Comparison of ENCODE assay signal across 19 mouse cellular contexts in the genomic region with DNA sequence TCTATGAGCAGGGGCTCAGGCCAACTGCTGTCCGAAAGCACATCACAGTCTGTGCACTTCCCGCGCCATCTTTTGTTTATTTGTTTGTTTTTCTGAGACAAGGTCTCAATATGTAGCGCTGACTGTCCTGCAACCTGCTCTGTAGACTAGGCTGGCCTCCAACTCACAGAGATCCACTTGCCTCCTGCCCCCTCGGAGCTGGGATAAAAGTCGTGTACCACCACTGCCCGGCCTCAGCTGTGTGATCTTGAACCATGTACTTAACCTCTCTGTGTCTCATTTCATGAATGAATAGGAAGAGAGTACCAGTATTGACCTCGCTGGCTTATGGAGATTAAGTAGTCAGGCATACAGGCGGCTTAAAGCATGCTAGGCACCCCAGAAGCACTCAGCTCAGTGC. TPM values are rescaled to one million over a fixed set of nuclear protein-coding genes. Genes with fewer than 3 reads are reported as not detected.
DNase-seq lines count a peak whose midpoint lies in the region; ATAC-seq and TF ChIP-seq lines count a peak whose summit lies in the region.
"Had no signal": no experiment of that assay in that cellular context is flagged by ENCODE, and none has a peak within 500 bp of the region (broad histone marks: within the 10 kb centered on the region; RNA-seq: fewer than 3 reads in every experiment).

No protein-coding gene starts in this region.

- no peak overlapping the region for H3K9ac ChIP-seq in heart, embryonic 12.5 days
- no peak overlapping the region for H3K9ac ChIP-seq in kidney, postnatal 0 days (ENCODE audit: low read depth, low read length)
- H3K9ac ChIP-seq: embryonic facial prominence, embryonic 12.5 days; stomach, embryonic 15.5 days had no signal

- TF ChIP-seq CTCF in kidney, postnatal 0 days (IDR thresholded peaks at IDR 0.05; ENCODE audit: low read depth) = no peak
- TF ChIP-seq CTCF in spleen, adult 2 months (IDR thresholded peaks at IDR 0.05; ENCODE audit: extremely low read depth, insufficient read depth, insufficient read length, insufficient replicate concordance) = no peak

- no peaks in the 10 kb centered on the region for H3K27me3 ChIP-seq in heart, embryonic 12.5 days (replicated peaks)
- H3K27me3 ChIP-seq in kidney, postnatal 0 days (ENCODE audit: insufficient read depth, low read length) = no peaks in the 10 kb centered on the region
- H3K27me3 ChIP-seq in spleen, adult 2 months (ENCODE audit: control insufficient read depth, insufficient read depth, low read length) = no peaks in the 10 kb centered on the region
- H3K27me3 ChIP-seq: embryonic facial prominence, embryonic 12.5 days; hindbrain, embryonic 12.5 days; limb, embryonic 12.5 days; Patski; stomach, embryonic 15.5 days had no signal

- TF ChIP-seq POLR2A in spleen, adult 2 months (IDR thresholded peaks at IDR 0.05; ENCODE audit: low read depth, low read length) = no peak

- DNase-seq in heart, postnatal 14 days = no peak
- DNase-seq in kidney, postnatal 0 days (ENCODE audit: low spot score) = no peak
- no peak for DNase-seq in kidney, postnatal 4 days
- no peak for DNase-seq in spleen, adult 2 months (ENCODE audit: low read depth in 1 of 2, low spot score in 2 of 2)
- no peak for DNase-seq in spleen, adult 18-20 months
- DNase-seq in naive thymus-derived CD4-positive, alpha-beta T cell, adult 2 months (ENCODE audit: low read depth) = peak; percentile 21
- no peak for DNase-seq in spleen, adult 12 weeks (ENCODE audit: low spot score)
- DNase-seq: gastrocnemius, postnatal 10 days; kidney, postnatal 25 days; layer of hippocampus, postnatal 36 days; right cerebral cortex, postnatal 25 days had no signal

- H3K27ac ChIP-seq in heart, embryonic 12.5 days (ENCODE audit: poor library complexity, severe bottlenecking) = peak overlapping the region; percentile 20
- peak overlapping the region; percentile 81 for H3K27ac ChIP-seq in kidney, postnatal 0 days
- peak overlapping the region; percentile 97 for H3K27ac ChIP-seq in spleen, adult 2 months (ENCODE audit: insufficient read depth, low read length)
- H3K27ac ChIP-seq: embryonic facial prominence, embryonic 12.5 days; limb, embryonic 12.5 days; stomach, embryonic 15.5 days had no signal

- intact Hi-C loops in heart, postnatal 14 days (cut with DNase I) = no loop called here

- H3K4me3 ChIP-seq in heart, embryonic 12.5 days = no peak overlapping the region
- no peak overlapping the region for H3K4me3 ChIP-seq in kidney, postnatal 0 days (replicated peaks; ENCODE audit: low read depth, low read length)
- H3K4me3 ChIP-seq in spleen, adult 2 months (ENCODE audit: extremely low read depth, insufficient read depth, insufficient read length) = no peak overlapping the region
- H3K4me3 ChIP-seq: embryonic facial prominence, embryonic 12.5 days; hindbrain, embryonic 12.5 days; limb, embryonic 12.5 days; myocyte; stomach, embryonic 15.5 days had no signal

- 87% methylated on average over 9 of the region's 9 CpGs for WGBS in heart, embryonic 12.5 days
- 68% methylated on average over 9 of the region's 9 CpGs for WGBS in kidney, postnatal 0 days
- WGBS in spleen, adult 2 months = 89% methylated on average over 9 of the region's 9 CpGs

- no peak overlapping the region for H3K4me2 ChIP-seq in heart, embryonic 12.5 days
- H3K4me2 ChIP-seq in kidney, postnatal 0 days (ENCODE audit: low read length) = no peak overlapping the region
- H3K4me2 ChIP-seq: embryonic facial prominence, embryonic 12.5 days; hindbrain, embryonic 12.5 days; limb, embryonic 12.5 days; stomach, embryonic 15.5 days had no signal

- ATAC-seq in heart, embryonic 12.5 days (ENCODE audit: insufficient number of reproducible peaks, low FRiP score) = no peak
- ATAC-seq in kidney, postnatal 0 days (replicated peaks; ENCODE audit: low FRiP score, low read depth) = no peak
- ATAC-seq: forebrain, embryonic 14.5 days had no signal

- H3K4me1 ChIP-seq in heart, embryonic 12.5 days (replicated peaks) = peaks cover 38% of the 10 kb centered on the region
- peaks cover 17% of the 10 kb centered on the region for H3K4me1 ChIP-seq in kidney, postnatal 0 days (replicated peaks; ENCODE audit: insufficient read depth, low read length)
- H3K4me1 ChIP-seq in spleen, adult 2 months (ENCODE audit: control insufficient read depth, insufficient read depth, insufficient read length) = peaks cover 70% of the 10 kb centered on the region

- peaks cover 28% of the 10 kb centered on the region for H3K36me3 ChIP-seq in heart, embryonic 12.5 days
- 0 out of 2 replicates have a peak, but pooled peaks cover 7% of the 10 kb centered on the region for H3K36me3 ChIP-seq in kidney, postnatal 0 days (ENCODE audit: insufficient read depth, low read length)
- peaks cover 16% of the 10 kb centered on the region; the same call in 1 of the 2 replicates for H3K36me3 ChIP-seq in spleen, adult 2 months (ENCODE audit: control insufficient read depth, insufficient read depth, low read length)

- no peaks in the 10 kb centered on the region for H3K9me3 ChIP-seq in heart, embryonic 12.5 days (replicated peaks)
- H3K9me3 ChIP-seq in kidney, postnatal 0 days (replicated peaks; ENCODE audit: low read length) = no peaks in the 10 kb centered on the region
- H3K9me3 ChIP-seq: embryonic facial prominence, embryonic 12.5 days; hindbrain, embryonic 12.5 days; limb, embryonic 12.5 days; stomach, embryonic 15.5 days had no signal

RNA-seq across cellular contexts. Expression of a gene that starts 23.3 kb away (rescaled TPM):
- polyA plus RNA-seq in heart, embryonic 12.5 days (2016; fragmentation: Nextera tagmentation; extraction: Ambion mirVana) = 3.5 and 3.9 TPM in 2 replicates
- total RNA-seq in heart, postnatal 14 days (2021) = 10 to 100 TPM; 17.6 to 21.6 TPM
- polyA plus RNA-seq in kidney, postnatal 0 days (2015; fragmentation: Nextera tagmentation; extraction: Ambion mirVana) = 3.7 and 7.1 TPM in 2 replicates
- polyA plus RNA-seq in spleen, adult 2 months (2012; rRNA removed) = 133 and 134 TPM in 2 replicates

RNA-seq across cellular contexts. Expression of a gene that starts 24.7 kb away (rescaled TPM):
- 0.76 and 1.4 TPM in 2 replicates for polyA plus RNA-seq in heart, embryonic 12.5 days (2016; fragmentation: Nextera tagmentation; extraction: Ambion mirVana)
- total RNA-seq in heart, postnatal 14 days (2021) = 1 to 10 TPM; 1.9 TPM
- 20.5 and 21.3 TPM in 2 replicates for polyA plus RNA-seq in kidney, postnatal 0 days (2015; fragmentation: Nextera tagmentation; extraction: Ambion mirVana)
- 15.5 and 26.1 TPM in 2 replicates for polyA plus RNA-seq in spleen, adult 2 months (2012; rRNA removed)

RNA-seq across cellular contexts. Expression of a gene that starts 42.5 kb away (rescaled TPM):
- polyA plus RNA-seq in heart, embryonic 12.5 days (2016; fragmentation: Nextera tagmentation; extraction: Ambion mirVana) = 11.2 and 12.2 TPM in 2 replicates
- 1 to 10 TPM; 7.7 to 8.6 TPM for total RNA-seq in heart, postnatal 14 days (2021)
- polyA plus RNA-seq in kidney, postnatal 0 days (2015; fragmentation: Nextera tagmentation; extraction: Ambion mirVana) = 17.5 and 19.5 TPM in 2 replicates
- 36.1 and 55.9 TPM in 2 replicates for polyA plus RNA-seq in spleen, adult 2 months (2012; rRNA removed)

RNA-seq across cellular contexts. Expression of a gene that starts 45.8 kb away (rescaled TPM):
- 15.0 and 18.4 TPM in 2 replicates for polyA plus RNA-seq in heart, embryonic 12.5 days (2016; fragmentation: Nextera tagmentation; extraction: Ambion mirVana)
- 10 to 100 TPM; 10.4 to 10.7 TPM for total RNA-seq in heart, postnatal 14 days (2021)
- polyA plus RNA-seq in kidney, postnatal 0 days (2015; fragmentation: Nextera tagmentation; extraction: Ambion mirVana) = 19.1 and 19.7 TPM in 2 replicates
- 14.5 and 16.0 TPM in 2 replicates for polyA plus RNA-seq in spleen, adult 2 months (2012; rRNA removed)

RNA-seq across cellular contexts. Expression of a gene that starts 52.1 kb away (rescaled TPM):
- polyA plus RNA-seq in heart, embryonic 12.5 days (2016; fragmentation: Nextera tagmentation; extraction: Ambion mirVana) = 6.0 and 6.9 TPM in 2 replicates
- total RNA-seq in heart, postnatal 14 days (2021) = 1 to 10 TPM; 4.2 to 4.9 TPM
- polyA plus RNA-seq in kidney, postnatal 0 days (2015; fragmentation: Nextera tagmentation; extraction: Ambion mirVana) = 7.4 and 8.2 TPM in 2 replicates
- 3.7 and 6.0 TPM in 2 replicates for polyA plus RNA-seq in spleen, adult 2 months (2012; rRNA removed)

Comparison
In these comparisons a context has a peak if more than half of its experiments do, and no peak if none do; other contexts are left out.
1. H3K27ac ChIP-seq: peak in every context shown above with its lines; median percentile 97 in spleen, adult 2 months; 81 in kidney, postnatal 0 days; 20 in heart, embryonic 12.5 days.
2. RNA of a gene that starts 23.3 kb away (polyA plus RNA-seq): 133 to 134 TPM in spleen, adult 2 months; 3.7 to 7.1 TPM in kidney, postnatal 0 days and 3.5 to 3.9 TPM in heart, embryonic 12.5 days; every median in the first group is over 10 times any median in the second.